Mouse (Mus musculus): ENCODE results near the gene Pkd2l1. TPM values are rescaled to one million over a fixed set of nuclear protein-coding genes. Genes with fewer than 3 reads are reported as not detected.

Pkd2l1 gene
- not detected in 2 replicates for polyA plus RNA-seq (2015; fragmentation: Nextera tagmentation; extraction: Ambion mirVana)

DNA sequence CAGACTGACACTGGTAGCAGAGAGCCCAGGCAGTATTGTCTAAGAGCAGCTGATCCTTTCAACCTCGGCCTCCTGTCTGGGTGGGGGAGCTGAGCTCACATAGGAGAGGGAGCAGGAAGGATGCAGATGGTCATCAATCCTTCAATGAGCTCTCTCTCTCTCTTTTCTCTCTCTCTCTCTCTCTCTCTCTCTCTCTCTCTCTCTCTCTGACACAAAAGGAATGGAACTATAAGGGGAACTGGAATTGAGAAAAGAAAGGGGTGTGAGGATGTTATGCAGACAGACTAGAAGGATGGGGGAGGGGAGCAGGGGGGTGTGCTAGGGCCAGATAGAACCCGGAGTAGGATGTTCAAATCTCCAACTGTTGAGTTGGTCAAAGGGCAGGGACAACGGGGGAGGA lies at the start of gene Pkd2l1:
Pkd2l1 (minus strand) TSS at position 101 of the 400 bp plus-strand sequence.

DNA sequence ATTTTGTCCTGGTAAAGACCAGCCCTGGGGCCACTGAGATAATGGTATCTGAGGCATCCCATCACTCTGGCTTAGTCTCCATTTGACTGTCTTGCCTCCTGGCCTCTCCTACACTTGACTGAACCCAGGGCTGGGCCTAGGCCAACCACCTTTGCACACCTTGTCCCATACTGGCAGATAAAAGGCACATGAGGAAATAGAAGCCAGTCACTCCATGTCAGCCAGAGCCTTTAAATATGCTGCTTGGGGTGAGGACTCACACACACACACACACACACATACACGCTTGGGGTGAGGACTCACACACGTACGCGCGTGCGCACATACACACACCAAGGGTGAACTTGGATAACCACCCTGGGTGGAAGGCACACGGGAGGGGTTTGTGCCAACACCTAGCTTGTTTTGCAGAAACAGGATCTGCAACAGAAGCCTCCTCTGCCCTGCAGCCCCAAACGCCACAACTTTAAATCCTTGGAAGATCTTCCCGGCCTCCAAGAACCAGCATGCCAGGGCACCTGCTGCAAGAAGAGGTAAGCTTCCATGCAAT lies 10.8 kb upstream of the Pkd2l1 start, which contains the start of gene Scd3:
Scd3 (plus strand) TSS at position 255 of the 550 bp plus-strand sequence.

DNA sequence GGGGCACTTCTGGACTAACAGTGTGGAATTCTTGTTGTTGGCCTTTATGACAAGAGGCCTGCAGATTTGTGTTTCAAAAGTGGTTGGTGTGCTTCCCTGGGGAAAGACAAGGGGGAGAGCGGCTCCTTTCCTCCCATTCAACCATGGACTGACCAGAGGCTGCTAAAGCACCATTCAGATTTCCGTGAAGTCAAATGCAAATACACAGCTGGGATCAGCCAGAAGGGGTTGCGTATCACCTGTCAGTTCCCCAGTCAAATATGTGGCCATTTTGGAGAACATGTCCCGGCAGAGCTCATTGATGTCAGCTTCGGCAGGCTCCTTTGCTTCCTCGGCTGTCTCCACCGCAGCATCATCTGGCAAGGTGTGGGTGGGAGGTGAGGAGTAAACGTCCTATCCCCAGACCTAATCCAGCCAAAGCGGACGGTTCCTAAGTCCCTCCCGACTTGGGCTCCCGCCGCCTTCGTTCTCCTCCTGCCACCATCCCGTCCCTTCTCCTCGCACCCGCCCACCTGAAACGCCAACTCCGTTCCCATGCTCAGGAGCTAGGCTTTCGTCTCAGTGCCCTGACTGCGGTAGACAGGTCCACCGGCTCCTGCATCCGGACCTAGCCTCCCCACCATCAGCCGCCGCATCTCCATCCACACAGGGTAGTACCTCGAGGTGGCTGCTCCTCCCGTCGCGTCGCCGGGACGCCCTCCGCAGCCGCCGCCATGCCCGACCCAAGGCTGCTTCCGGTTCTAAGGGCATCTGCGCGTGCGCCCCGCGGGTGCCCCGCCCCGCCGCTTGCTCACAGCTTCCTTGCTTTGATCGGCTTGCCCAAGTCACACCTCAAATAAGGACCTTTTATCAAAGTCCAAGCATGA lies 46.3 kb downstream of the Pkd2l1 start, which contains the start of gene Bloc1s2:
Bloc1s2 (minus strand) TSS at position 745 of the 866 bp plus-strand sequence.

DNA sequence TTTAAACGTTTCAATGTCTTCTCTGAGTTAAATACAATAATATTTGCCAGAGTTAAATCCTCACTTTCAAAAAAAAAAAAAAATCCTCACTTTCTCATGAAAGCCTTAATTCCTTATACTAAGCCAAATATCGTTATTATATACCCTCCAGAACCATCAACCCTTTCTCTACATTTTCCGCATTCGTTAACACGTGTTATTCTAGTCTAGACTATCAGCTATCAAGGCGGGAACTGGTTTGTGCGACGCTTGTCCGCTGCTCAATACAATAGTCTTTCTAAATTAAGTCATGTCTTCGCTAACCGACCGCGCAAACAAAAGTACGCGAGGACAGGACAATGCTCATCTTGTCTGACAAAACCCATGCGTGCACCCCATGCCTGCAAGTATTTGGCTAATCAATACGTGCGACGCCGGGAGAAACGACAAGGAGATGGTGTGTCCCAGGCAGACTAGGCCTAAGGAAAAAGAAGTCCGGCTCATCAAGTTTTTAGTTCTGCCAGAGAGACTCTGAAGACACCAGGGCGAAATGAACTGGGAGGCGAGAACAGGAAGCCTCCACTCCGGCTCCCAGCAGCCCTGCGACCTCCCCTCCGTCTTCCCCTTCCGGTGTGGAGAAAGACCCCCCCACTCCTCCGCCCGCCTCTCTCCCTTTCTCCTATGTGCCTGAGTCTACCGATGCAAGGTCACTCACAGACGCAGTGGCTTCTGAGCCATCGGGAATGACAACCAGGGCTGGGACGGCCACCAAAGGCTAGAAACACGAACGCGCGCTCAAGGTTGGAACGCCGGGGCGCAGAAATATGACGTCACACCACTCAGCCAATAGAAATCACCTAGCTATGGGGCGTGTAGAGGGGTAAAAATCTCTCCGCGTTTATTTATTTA lies 56.9 kb downstream of the Pkd2l1 start, which contains the start of gene Cwf19l1:
Cwf19l1 (minus strand) TSS at position 805 of the 888 bp plus-strand sequence.

DNA sequence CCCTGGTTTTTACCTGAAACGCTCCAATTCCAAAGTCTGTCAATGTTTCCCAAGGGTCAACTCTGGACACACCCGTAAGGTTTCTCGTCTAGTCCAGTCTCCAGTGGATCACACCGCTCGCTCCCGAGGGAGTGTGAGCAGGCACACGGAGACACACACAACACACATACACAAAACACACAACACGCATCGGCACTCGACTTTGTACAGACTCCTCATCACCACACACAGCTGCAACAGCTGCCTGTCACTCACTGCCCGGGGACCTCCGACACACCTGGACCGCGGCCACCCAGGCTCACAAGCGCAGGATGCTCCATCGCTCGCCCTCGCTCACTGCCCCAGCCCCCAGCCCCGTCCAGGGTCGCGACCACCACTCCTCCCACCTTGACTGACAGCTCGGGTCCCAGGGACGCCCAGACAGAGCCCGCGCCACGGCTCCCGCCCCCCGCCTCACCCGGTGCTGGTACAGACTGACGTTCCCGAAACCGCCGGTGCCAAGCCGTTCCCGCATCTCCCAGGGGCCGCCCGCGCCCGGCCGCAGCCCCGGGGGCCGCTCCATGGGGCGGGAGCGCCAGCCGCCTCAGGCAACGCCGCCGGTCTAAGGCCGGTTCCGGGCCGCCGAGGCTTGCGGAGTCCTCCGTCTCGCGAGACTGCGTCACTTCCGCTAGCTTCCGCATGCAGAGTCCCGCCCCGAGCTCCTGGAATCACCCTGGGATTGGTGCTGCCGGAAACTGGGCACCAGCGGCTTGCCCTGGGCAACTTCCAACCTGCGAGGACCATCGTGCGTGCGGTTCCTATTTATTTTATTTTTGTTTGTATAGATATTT lies 85.2 kb downstream of the Pkd2l1 start, which contains the start of gene Chuk:
Chuk (minus strand) TSS at position 650 of the 830 bp plus-strand sequence.

Other genes with a start within 250 kb of the Pkd2l1 start
- gene Cpn1, start 205.9 kb downstream of the Pkd2l1 start, polyA plus RNA-seq (2015; fragmentation: Nextera tagmentation; extraction: Ambion mirVana), result 3.7 TPM in 2 replicates
- gene Cyp2c23, start 163.2 kb downstream of the Pkd2l1 start, polyA plus RNA-seq (2015; fragmentation: Nextera tagmentation; extraction: Ambion mirVana), result 2.9 and 3.7 TPM in 2 replicates
- 13.4 and 15.4 TPM in 2 replicates for gene Erlin1, start 122.7 kb downstream of the Pkd2l1 start, polyA plus RNA-seq (2015; fragmentation: Nextera tagmentation; extraction: Ambion mirVana)
- 22.2 and 39.3 TPM in 2 replicates for gene Chuk, start 85.0 kb downstream of the Pkd2l1 start, polyA plus RNA-seq (2015; fragmentation: Nextera tagmentation; extraction: Ambion mirVana)
- 17.1 and 28.5 TPM in 2 replicates for gene Cwf19l1, start 56.6 kb downstream of the Pkd2l1 start, polyA plus RNA-seq (2015; fragmentation: Nextera tagmentation; extraction: Ambion mirVana)
- gene Bloc1s2, start 46.0 kb downstream of the Pkd2l1 start, polyA plus RNA-seq (2015; fragmentation: Nextera tagmentation; extraction: Ambion mirVana), result 126 and 150 TPM in 2 replicates
- gene Scd3, start 10.8 kb upstream of the Pkd2l1 start, polyA plus RNA-seq (2015; fragmentation: Nextera tagmentation; extraction: Ambion mirVana), result 0.70 and 0.88 TPM in 2 replicates
- gene Scd2, start 101.2 kb upstream of the Pkd2l1 start, polyA plus RNA-seq (2015; fragmentation: Nextera tagmentation; extraction: Ambion mirVana), result 90.4 and 123 TPM in 2 replicates
- gene Scd4, start 140.7 kb upstream of the Pkd2l1 start, polyA plus RNA-seq (2015; fragmentation: Nextera tagmentation; extraction: Ambion mirVana), result 0.08 and 0.16 TPM in 2 replicates
- 5.1 and 7.4 TPM in 2 replicates for gene Scd1, start 215.4 kb upstream of the Pkd2l1 start, polyA plus RNA-seq (2015; fragmentation: Nextera tagmentation; extraction: Ambion mirVana)